Mouse (Mus musculus) cerebellum, postnatal 4 days (tissue): Measurements from ENCODE around the gene Nenf.
A peak's percentile ranks its signal among the peaks of the same experiment; 100 is the strongest.

Experiments
- DNase-seq, 2 experiments: peaks; one replicate each; pipeline ENCODE4 v3.0.0; 2022; ENCODE audit warnings: low spot score in 2 of 2, mixed read lengths in 1 of 2

Gene Nenf

GRCm38 (mm10) chr1:191317591-191318196 is at the start of gene Nenf:
Gene Nenf, minus strand, starts transcription at chr1:191318194.
- DNase-seq: peak; percentile 42 to 71

GRCm38 (mm10) chr1:191364477-191364876 is 46.5 kb upstream of the Nenf start:
- no peak for DNase-seq

- DNase-seq: no peak
Measured at GRCm38 (mm10) chr1:191362412-191362811, 44.4 kb upstream of the Nenf start.

DNA sequence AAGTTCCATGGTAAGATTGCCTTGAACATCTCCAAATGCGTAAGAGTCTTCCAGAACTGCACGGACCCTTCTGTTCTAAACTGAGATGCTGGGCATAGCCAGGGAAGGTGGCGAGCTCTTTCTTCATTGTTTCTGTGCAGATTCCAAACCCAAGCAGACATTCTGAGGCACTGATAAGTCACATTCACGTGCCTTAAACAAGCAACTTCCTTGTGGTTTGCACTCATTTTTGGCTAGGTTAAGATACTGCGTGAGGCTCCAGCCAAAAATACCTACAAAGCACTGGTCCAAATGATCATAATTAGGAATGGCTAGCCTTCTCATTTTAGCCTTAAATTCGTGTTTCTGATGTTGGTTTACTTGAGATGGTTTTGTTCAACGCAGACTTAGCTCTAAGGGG is 41.5 kb upstream of the Nenf start:
- no peak for DNase-seq

- DNase-seq: no peak
Measured at GRCm38 (mm10) chr1:191356936-191357335, 38.9 kb upstream of the Nenf start.

GRCm38 (mm10) chr1:191353836-191354235 is 35.8 kb upstream of the Nenf start:
- DNase-seq: no peak

- DNase-seq: peak in 1 of 2 experiments; percentile 53
Measured at GRCm38 (mm10) chr1:191352786-191353488, 34.9 kb upstream of the Nenf start.

GRCm38 (mm10) chr1:191350355-191350754 is 32.4 kb upstream of the Nenf start:
- no peak for DNase-seq

DNA sequence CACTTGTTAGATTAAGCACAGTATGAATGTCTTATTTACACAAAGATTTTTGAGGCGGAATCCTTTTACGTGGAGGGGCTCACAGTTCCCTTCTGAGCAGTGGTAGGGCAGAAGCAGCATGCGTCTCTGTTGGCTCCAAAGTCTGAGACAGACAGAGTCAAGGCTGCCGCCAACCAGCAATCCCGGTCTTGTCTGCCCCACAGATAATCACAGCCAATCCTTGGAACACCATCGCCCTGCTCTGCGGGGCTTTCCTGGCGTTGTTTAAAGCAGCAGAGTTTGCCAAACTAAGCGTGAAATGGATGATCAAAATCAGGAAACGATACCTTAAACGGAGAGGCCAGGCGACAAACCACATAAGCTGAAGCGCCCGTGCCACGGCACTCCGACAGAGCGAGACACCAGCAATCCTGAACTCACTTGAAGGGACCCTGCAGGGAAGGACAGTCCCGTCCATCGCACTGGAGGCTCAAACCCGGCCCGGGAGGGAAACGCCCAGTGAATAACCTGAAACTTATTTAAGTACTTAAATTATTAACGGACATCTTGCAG is 31.6 kb upstream of the Nenf start:
- no peak for DNase-seq

- DNase-seq: no peak
Measured at GRCm38 (mm10) chr1:191348996-191349395, 31.0 kb upstream of the Nenf start.

- no peak for DNase-seq
Measured at GRCm38 (mm10) chr1:191348592-191348991, 30.6 kb upstream of the Nenf start.

GRCm38 (mm10) chr1:191347602-191348001 is 29.6 kb upstream of the Nenf start:
- no peak for DNase-seq

DNA sequence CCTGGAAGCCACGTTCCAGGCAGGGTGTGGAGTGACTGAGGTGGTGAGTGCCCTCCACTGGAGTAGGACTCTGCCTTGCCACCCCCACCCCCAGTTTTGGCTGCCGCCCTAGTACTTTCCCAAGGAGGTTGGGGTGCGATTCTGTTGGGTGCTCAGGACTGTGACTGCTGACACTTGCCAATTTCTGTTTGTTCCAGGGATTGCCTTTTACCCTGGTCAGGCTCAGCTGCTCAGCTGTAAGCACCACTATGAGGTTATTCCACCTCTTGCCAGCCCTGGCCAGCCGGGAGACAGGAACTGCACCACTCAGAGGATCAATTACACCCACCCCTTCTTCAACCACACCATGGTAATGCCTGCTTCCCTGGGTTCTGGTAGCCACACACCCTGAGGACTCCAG is 22.5 kb upstream of the Nenf start:
- no peak for DNase-seq

GRCm38 (mm10) chr1:191339876-191340275 is 21.9 kb upstream of the Nenf start:
- DNase-seq: no peak

- no peak for DNase-seq
Measured at GRCm38 (mm10) chr1:191334500-191334899, 16.5 kb upstream of the Nenf start.

GRCm38 (mm10) chr1:191330356-191330755 is 12.4 kb upstream of the Nenf start:
- DNase-seq: no peak

DNA sequence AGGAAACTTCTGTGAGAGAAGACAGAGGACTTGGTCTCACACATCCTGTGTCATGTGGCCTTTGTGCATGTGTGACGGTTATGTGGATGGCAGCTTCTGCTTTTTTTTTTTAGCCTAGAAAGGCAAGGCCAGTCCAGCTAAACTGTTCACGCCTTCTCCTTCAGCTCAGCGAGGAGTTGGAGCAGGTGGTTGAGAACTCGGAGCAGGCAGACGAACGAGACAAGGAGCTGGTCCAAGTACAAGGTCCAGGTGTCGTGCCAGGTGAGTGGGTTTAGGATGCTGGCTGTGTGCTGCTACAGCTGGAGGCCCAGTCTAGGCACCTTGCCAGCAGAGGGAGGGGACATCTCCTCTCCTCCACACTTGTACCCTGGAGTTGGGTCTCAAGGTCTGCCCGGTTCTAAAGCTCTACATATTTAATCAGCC is 10.0 kb upstream of the Nenf start:
- DNase-seq: peak in 1 of 2 experiments; percentile 32

- no peak for DNase-seq
Measured at GRCm38 (mm10) chr1:191327258-191327657, 9.3 kb upstream of the Nenf start.

- peak; percentile 35 to 61 for DNase-seq
Measured at GRCm38 (mm10) chr1:191326233-191326882, 8.4 kb upstream of the Nenf start.

DNA sequence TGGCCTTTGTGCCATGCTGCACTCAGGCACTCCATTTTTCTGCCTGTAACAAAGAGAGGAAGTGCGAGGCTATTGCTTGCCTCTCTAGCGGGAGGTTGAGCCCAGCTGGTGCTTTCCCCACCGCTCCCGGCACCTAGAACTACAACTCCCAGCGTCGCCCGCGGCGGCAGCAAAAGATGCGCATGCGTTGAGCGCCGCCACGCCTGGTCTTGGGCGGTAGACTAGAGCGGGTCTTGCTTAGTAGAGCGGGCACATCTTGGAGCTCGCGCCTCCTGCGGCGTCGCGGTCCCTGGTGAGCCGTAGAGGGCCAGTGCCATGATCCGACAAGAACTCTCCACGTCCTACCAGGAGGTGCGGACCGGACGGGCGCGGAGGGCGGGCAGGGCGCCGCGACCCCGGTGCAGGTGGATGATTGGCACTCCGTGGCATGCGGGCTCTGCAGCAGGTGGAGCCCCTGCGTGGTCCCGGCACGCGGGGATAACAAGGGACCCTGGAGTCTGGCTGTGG is 7.8 kb upstream of the Nenf start, which contains the start of gene Tmem206:
Gene Tmem206 (plus strand): TSS at position 187 of the 507 bp plus-strand sequence.
- DNase-seq: peak; percentile 89 to 95

GRCm38 (mm10) chr1:191324733-191325590 is 7.0 kb upstream of the Nenf start:
- no peak for DNase-seq
